Mouse (Mus musculus) erythroblast, embryonic 14.5 days (primary cell): Measurements from ENCODE around the gene 4930402H24Rik. TPM values are rescaled to one million over a fixed set of nuclear protein-coding genes. Genes with fewer than 3 reads are reported as not detected.

Experiments used
- H3K27me3 ChIP-seq: 2 replicates; pipeline ENCODE4 v1.6.1; 2012; ENCODE audit warnings: inconsistent platforms; ENCODE audit not compliant: control insufficient read depth
- H3K36me3 ChIP-seq: 2 replicates; pipeline ENCODE4 v1.6.1; 2012; ENCODE audit warnings: mild to moderate bottlenecking, inconsistent platforms; ENCODE audit not compliant: control insufficient read depth
- H3K4me1 ChIP-seq: 2 replicates; pipeline ENCODE4 v1.6.1; 2012; ENCODE audit warnings: inconsistent platforms; ENCODE audit not compliant: control insufficient read depth
- H3K4me3 ChIP-seq: replicated peaks from 2 replicates; pipeline ENCODE3; 2012; ENCODE audit warnings: moderate library complexity, mild to moderate bottlenecking, inconsistent platforms
- H3K9me3 ChIP-seq: 2 replicates; pipeline ENCODE4 v1.6.1; 2012; ENCODE audit warnings: low read length, inconsistent platforms, mixed read lengths; ENCODE audit not compliant: control insufficient read depth
- GATA1 ChIP-seq: IDR thresholded peaks from 2 replicates; pipeline ENCODE4 v1.6.1; 2012; ENCODE audit warnings: low read length, inconsistent platforms, mixed read lengths
- TAL1 ChIP-seq: IDR thresholded peaks from 3 replicates; pipeline ENCODE4 v1.6.1; 2012; ENCODE audit warnings: low read length, inconsistent platforms, mixed read lengths
- polyA plus RNA-seq: library from polyadenylated mRNA; stranded (reverse); fragments of >175 nt; gene quantifications from 2 replicates; pipeline ENCODE4 v1.2.3, GENCODE M21; 2012

The 4930402H24Rik gene
- polyA plus RNA-seq, 1 experiment = 0.11 TPM

DNA sequence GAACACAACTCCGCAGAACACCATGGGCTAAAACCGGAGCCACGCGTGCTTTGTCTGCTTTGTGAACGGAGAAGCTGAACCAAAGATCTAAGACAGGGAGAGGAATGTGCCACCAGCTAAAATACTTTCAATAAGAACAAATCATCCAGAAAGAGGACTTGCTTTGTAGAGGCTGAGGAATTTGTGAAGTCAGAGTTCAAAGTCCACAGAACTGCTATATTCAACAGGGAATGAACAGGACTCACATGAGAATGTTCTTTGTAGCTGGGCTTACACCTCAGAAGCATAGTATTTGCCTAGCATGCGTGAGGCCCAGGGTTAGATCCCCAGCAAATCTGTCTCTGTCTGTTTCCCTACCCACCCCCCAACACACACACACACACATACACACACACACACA lies 145.3 kb downstream of the 4930402H24Rik start:
- TF ChIP-seq TAL1 = no peak
- no peak for TF ChIP-seq GATA1
- Histone ChIP-seq H3K9me3 (no peaks in the 10 kb centered on the region), H3K4me3 (no peak overlapping the region), H3K36me3 (peaks cover 32% of the 10 kb centered on the region), H3K4me1 (no peaks in the 10 kb centered on the region; the same call in 1 of the 2 replicates), H3K27me3 (no peaks in the 10 kb centered on the region)

GRCm38 (mm10) chr2:130755061-130755607 lies 151.1 kb downstream of the 4930402H24Rik start:
- H3K27me3 ChIP-seq = no peaks in the 10 kb centered on the region
- H3K36me3 ChIP-seq = no peaks in the 10 kb centered on the region; the same call in 1 of the 2 replicates
- H3K4me3 ChIP-seq = no peak overlapping the region
- H3K4me1 ChIP-seq = peaks cover 8% of the 10 kb centered on the region
- TF ChIP-seq GATA1 (no peak), TAL1 (no peak)
- H3K9me3 ChIP-seq = no peaks in the 10 kb centered on the region

- H3K27me3 ChIP-seq = no peaks in the 10 kb centered on the region
- TF ChIP-seq TAL1 (no peak), GATA1 (no peak)
- H3K9me3 ChIP-seq = no peaks in the 10 kb centered on the region
- no peaks in the 10 kb centered on the region; the same call in 1 of the 2 replicates for H3K36me3 ChIP-seq
- H3K4me1 ChIP-seq = peaks cover 8% of the 10 kb centered on the region
- no peak overlapping the region for H3K4me3 ChIP-seq
Observed at GRCm38 (mm10) chr2:130754596-130754995, 151.6 kb downstream of the 4930402H24Rik start.

GRCm38 (mm10) chr2:130750449-130750848 lies 155.8 kb downstream of the 4930402H24Rik start:
- Histone ChIP-seq H3K27me3 (no peaks in the 10 kb centered on the region), H3K4me3 (no peak overlapping the region), H3K9me3 (peaks cover 3% of the 10 kb centered on the region), H3K4me1 (peaks cover 8% of the 10 kb centered on the region), H3K36me3 (peaks cover 20% of the 10 kb centered on the region)
- TF ChIP-seq GATA1 (no peak), TAL1 (no peak)

DNA sequence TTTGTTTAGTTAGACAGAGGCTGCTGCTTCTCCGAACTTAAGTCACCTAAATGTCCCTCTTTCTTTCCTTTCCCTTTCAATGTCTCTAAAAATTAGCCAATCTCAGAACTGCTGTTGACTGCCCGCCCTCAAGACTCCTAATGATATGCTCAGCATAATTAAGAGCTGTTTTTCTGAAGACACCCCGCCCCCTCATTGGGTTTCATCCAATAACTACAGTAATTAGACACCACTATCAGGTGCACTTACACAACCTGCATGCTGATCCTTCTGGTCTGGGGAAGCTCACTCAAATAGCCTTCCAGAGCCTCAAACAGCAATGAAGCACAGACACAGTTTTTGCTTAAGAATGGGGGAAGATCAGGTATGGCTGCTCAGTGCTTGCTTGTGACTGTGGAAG lies 156.5 kb downstream of the 4930402H24Rik start:
- no peaks in the 10 kb centered on the region for H3K27me3 ChIP-seq
- no peak for TF ChIP-seq TAL1
- no peak for TF ChIP-seq GATA1
- H3K4me3 ChIP-seq = no peak overlapping the region
- peaks cover 28% of the 10 kb centered on the region for H3K36me3 ChIP-seq
- peaks cover 6% of the 10 kb centered on the region for H3K9me3 ChIP-seq
- peaks cover 5% of the 10 kb centered on the region for H3K4me1 ChIP-seq

- TF ChIP-seq GATA1 (no peak), TAL1 (no peak)
- Histone ChIP-seq H3K4me1 (no peaks in the 10 kb centered on the region), H3K27me3 (no peaks in the 10 kb centered on the region), H3K9me3 (peaks cover 8% of the 10 kb centered on the region), H3K36me3 (peaks cover 54% of the 10 kb centered on the region), H3K4me3 (no peak overlapping the region)
Observed at GRCm38 (mm10) chr2:130743576-130743975, 162.6 kb downstream of the 4930402H24Rik start.

- TF ChIP-seq GATA1 (no peak), TAL1 (no peak)
- Histone ChIP-seq H3K4me3 (no peak overlapping the region), H3K4me1 (no peaks in the 10 kb centered on the region), H3K9me3 (peaks cover 3% of the 10 kb centered on the region; the same call in 1 of the 2 replicates), H3K36me3 (peaks cover 43% of the 10 kb centered on the region), H3K27me3 (no peaks in the 10 kb centered on the region)
Observed at GRCm38 (mm10) chr2:130740096-130740495, 166.1 kb downstream of the 4930402H24Rik start.

GRCm38 (mm10) chr2:130738019-130738418 lies 168.2 kb downstream of the 4930402H24Rik start:
- no peaks in the 10 kb centered on the region for H3K27me3 ChIP-seq
- peaks cover 34% of the 10 kb centered on the region for H3K36me3 ChIP-seq
- TF ChIP-seq TAL1 = no peak
- TF ChIP-seq GATA1 = no peak
- no peak overlapping the region for H3K4me3 ChIP-seq
- no peaks in the 10 kb centered on the region for H3K9me3 ChIP-seq
- H3K4me1 ChIP-seq = no peaks in the 10 kb centered on the region

GRCm38 (mm10) chr2:130735281-130735680 lies 170.9 kb downstream of the 4930402H24Rik start:
- Histone ChIP-seq H3K27me3 (no peaks in the 10 kb centered on the region), H3K9me3 (no peaks in the 10 kb centered on the region), H3K4me1 (no peaks in the 10 kb centered on the region), H3K4me3 (no peak overlapping the region), H3K36me3 (peaks cover 42% of the 10 kb centered on the region)
- TF ChIP-seq GATA1 = no peak
- no peak for TF ChIP-seq TAL1

DNA sequence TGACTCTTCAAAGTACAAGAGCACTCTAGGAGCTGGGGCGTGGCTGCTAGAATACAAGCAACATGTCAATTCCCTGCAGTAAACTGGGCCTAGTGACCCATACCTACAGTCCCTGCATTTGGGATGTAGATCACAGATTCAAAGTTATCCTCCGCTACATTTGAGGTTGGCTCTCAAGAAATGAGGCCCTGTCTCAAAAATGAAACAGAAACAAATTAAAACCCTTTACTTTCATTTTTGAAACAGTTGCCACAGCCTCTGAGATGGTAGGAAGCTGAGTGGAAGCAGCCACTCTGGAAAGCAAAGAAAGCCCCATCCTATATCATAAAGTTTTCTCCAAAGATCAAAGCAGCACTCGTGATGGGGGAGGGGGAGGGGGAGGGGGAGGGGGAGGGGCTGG lies 172.8 kb downstream of the 4930402H24Rik start:
- H3K9me3 ChIP-seq = 0 out of 2 replicates have a peak, but pooled peaks cover 2% of the 10 kb centered on the region
- no peak overlapping the region for H3K4me3 ChIP-seq
- peaks cover 43% of the 10 kb centered on the region for H3K36me3 ChIP-seq
- H3K4me1 ChIP-seq = no peaks in the 10 kb centered on the region
- no peaks in the 10 kb centered on the region for H3K27me3 ChIP-seq
- TF ChIP-seq GATA1 = no peak
- TF ChIP-seq TAL1 = no peak
